Mouse (Mus musculus) CH12.LX (cell line): ENCODE results near the gene Cdca3.

Experiments used
- CTCF ChIP-seq, 2 experiments: IDR thresholded peaks in 1 of 2; conservative IDR thresholded peaks in 1 of 2; 2 replicates each; pipeline ENCODE4 v1.5.1; 2011 to 2012; ENCODE audit warnings: low read depth in 2 of 2, low read length in 2 of 2, improper control_type of control experiment in 1 of 2, inconsistent platforms in 1 of 2, mild to moderate bottlenecking in 1 of 2, moderate library complexity in 1 of 2
- EP300 ChIP-seq: IDR thresholded peaks from 2 replicates; pipeline ENCODE4 v1.6.1; 2011; ENCODE audit warnings: low read length, improper control_type of control experiment
- MAFK ChIP-seq: IDR thresholded peaks from 2 replicates; pipeline ENCODE4 v1.6.1; 2011; ENCODE audit warnings: low read length, improper control_type of control experiment; ENCODE audit not compliant: insufficient replicate concordance
- MAX ChIP-seq: IDR thresholded peaks from 2 replicates; pipeline ENCODE4 v1.6.1; 2011; ENCODE audit warnings: low read length, improper control_type of control experiment
- NRF1 ChIP-seq: IDR thresholded peaks from 2 replicates; pipeline ENCODE4 v1.6.1; 2014; ENCODE audit warnings: low read depth, mild to moderate bottlenecking, inconsistent platforms, low read length, improper control_type of control experiment, moderate library complexity
- SIN3A ChIP-seq: IDR thresholded peaks from 2 replicates; pipeline ENCODE4 v1.6.1; 2012; ENCODE audit warnings: low read length, improper control_type of control experiment, inconsistent platforms
- USF1 ChIP-seq: IDR thresholded peaks from 2 replicates; pipeline ENCODE4 v1.6.1; 2014; ENCODE audit warnings: low read depth, mild to moderate bottlenecking, inconsistent platforms, low read length, improper control_type of control experiment
- USF2 ChIP-seq: conservative IDR thresholded peaks from 2 replicates; pipeline ENCODE4 v1.6.1; 2011; ENCODE audit warnings: low read depth, low read length, improper control_type of control experiment

- no peak for TF ChIP-seq USF1
- TF ChIP-seq MAFK = no peak
- TF ChIP-seq CTCF (conservative IDR thresholded peaks at IDR 0.05 in 1 of 2, IDR thresholded peaks at IDR 0.05 in 1 of 2; ENCODE audit: low read depth in 2 of 2, low read length in 2 of 2) = no peak
- TF ChIP-seq USF2 = no peak
- no peak for TF ChIP-seq EP300
- TF ChIP-seq NRF1 = no peak
- no peak for TF ChIP-seq MAX
- TF ChIP-seq SIN3A = no peak
Observed at GRCm38 (mm10) chr6:124809775-124810538, 19.4 kb upstream of the Cdca3 start.
